Mouse (Mus musculus): ENCODE results near the gene Ptgds.

- no peak for TF ChIP-seq POLR2A (IDR thresholded peaks at IDR 0.05; ENCODE audit: low read depth, low read length)
- TF ChIP-seq CTCF (IDR thresholded peaks at IDR 0.05; ENCODE audit: extremely low read depth, insufficient read length, insufficient replicate concordance, low read depth, low read length) = no peak
Measured at GRCm38 (mm10) chr2:25422587-25423410, 47.0 kb downstream of the Ptgds start, which contains the start of gene Fut7.

Data from small intestine, adult 2 months (tissue).